In genomic region chr15:6909669-6910068, GRCm38 (mm10) we compare ENCODE assay signal across 8 mouse cellular contexts. TPM values are rescaled to one million over a fixed set of nuclear protein-coding genes. Genes with fewer than 3 reads are reported as not detected.
A peak's percentile ranks its signal among the peaks of the same experiment; 100 is the strongest.
DNase-seq lines count a peak whose midpoint lies in the region; ATAC-seq and TF ChIP-seq lines count a peak whose summit lies in the region.

No protein-coding gene starts in this region.

- 4% methylated on average over 11 of the region's 11 CpGs for WGBS in hindbrain, embryonic 11.5 days
- under 1% methylated on average over 11 of the region's 11 CpGs for WGBS in lung, embryonic 16.5 days

- H3K79me2 ChIP-seq in MEL (ENCODE audit: control insufficient read depth, insufficient read depth, low read length, poor library complexity) = no peaks in the 10 kb centered on the region

- peak overlapping the region; percentile 25 to 31 for H3K4me3 ChIP-seq in MEL (ENCODE audit: control insufficient read depth in 1 of 2, insufficient read depth in 1 of 2, low read depth in 2 of 2, low read length in 2 of 2)
- H3K4me3 ChIP-seq in hindbrain, embryonic 11.5 days (ENCODE audit: low read depth, low read length) = no peak overlapping the region
- no peak overlapping the region for H3K4me3 ChIP-seq in lung, embryonic 16.5 days (ENCODE audit: low read length)

- H3K9ac ChIP-seq in MEL (ENCODE audit: control insufficient read depth, low read depth, low read length, poor library complexity, severe bottlenecking) = peak overlapping the region; percentile 33
- H3K9ac ChIP-seq in hindbrain, embryonic 11.5 days (ENCODE audit: low read depth, low read length) = 0 out of 2 replicates have a peak overlapping the region, but pooled peaks have one; percentile 19
- 0 out of 2 replicates have a peak overlapping the region, but pooled peaks have one; percentile 18 for H3K9ac ChIP-seq in lung, embryonic 16.5 days (ENCODE audit: low read length)

- no peak for TF ChIP-seq POLR2A in MEL (IDR thresholded peaks at IDR 0.05; ENCODE audit: control insufficient read depth in 1 of 2, insufficient read depth in 1 of 2, low read depth in 1 of 2, low read length in 2 of 2, poor library complexity in 1 of 2)

- no peak overlapping the region for H3K4me2 ChIP-seq in hindbrain, embryonic 11.5 days (replicated peaks; ENCODE audit: low read depth, low read length)
- peak overlapping the region; percentile 39 for H3K4me2 ChIP-seq in lung, embryonic 16.5 days (ENCODE audit: low read depth, low read length)

- H3K36me3 ChIP-seq in MEL (ENCODE audit: control insufficient read depth in 1 of 2, insufficient read depth in 2 of 2, low read length in 2 of 2) = peaks cover 0 to 5% of the 10 kb centered on the region in 2 experiments; a peak in 2 of 4 replicates
- H3K36me3 ChIP-seq in hindbrain, embryonic 11.5 days (ENCODE audit: control insufficient read depth, insufficient read depth, low read length) = no peaks in the 10 kb centered on the region
- H3K36me3 ChIP-seq in lung, embryonic 16.5 days (ENCODE audit: control insufficient read depth, insufficient read depth, low read length) = no peaks in the 10 kb centered on the region

- peak; percentile 88 for ATAC-seq in hindbrain, embryonic 11.5 days (ENCODE audit: low FRiP score)
- peak; percentile 98 for ATAC-seq in lung, embryonic 16.5 days (ENCODE audit: low read depth)

- TF ChIP-seq RAD21 in MEL (IDR thresholded peaks at IDR 0.05; ENCODE audit: low read depth, low read length) = peak; percentile 98

- no peaks in the 10 kb centered on the region for H3K9me3 ChIP-seq in MEL (replicated peaks; ENCODE audit: insufficient read depth, low read length)
- no peaks in the 10 kb centered on the region for H3K9me3 ChIP-seq in hindbrain, embryonic 11.5 days (ENCODE audit: control insufficient read depth, low read length)
- no peaks in the 10 kb centered on the region for H3K9me3 ChIP-seq in lung, embryonic 16.5 days (ENCODE audit: control insufficient read depth, low read length)

- TF ChIP-seq CTCF in MEL (IDR thresholded peaks at IDR 0.05 in 2 of 3, conservative IDR thresholded peaks at IDR 0.05 in 1 of 3; ENCODE audit: control insufficient read depth in 1 of 3, insufficient read depth in 1 of 3, low read depth in 2 of 3, low read length in 3 of 3, poor library complexity in 1 of 3, severe bottlenecking in 1 of 3) = peak; percentile 85 to 99 (median 96)

- TF ChIP-seq EP300 in MEL (IDR thresholded peaks at IDR 0.05; ENCODE audit: low read depth in 1 of 2, low read length in 2 of 2) = peak in 1 of 2 experiments; percentile 38; a peak in 1 of 4 replicates

- H3K4me1 ChIP-seq in MEL (ENCODE audit: control insufficient read depth in 1 of 2, insufficient read depth in 2 of 2, low read length in 2 of 2) = peaks cover 0 to 3% of the 10 kb centered on the region in 2 experiments; a peak in 2 of 4 replicates
- H3K4me1 ChIP-seq in hindbrain, embryonic 11.5 days (replicated peaks; ENCODE audit: control insufficient read depth, insufficient read depth, low read length) = no peaks in the 10 kb centered on the region
- peaks cover 23% of the 10 kb centered on the region for H3K4me1 ChIP-seq in lung, embryonic 16.5 days (replicated peaks; ENCODE audit: control insufficient read depth, insufficient read depth, low read length)

- no peaks in the 10 kb centered on the region for H3K27me3 ChIP-seq in MEL (ENCODE audit: control insufficient read depth in 1 of 2, insufficient read depth in 2 of 2, low read length in 2 of 2)
- H3K27me3 ChIP-seq in hindbrain, embryonic 11.5 days (ENCODE audit: control insufficient read depth, insufficient read depth, low read length) = no peaks in the 10 kb centered on the region
- H3K27me3 ChIP-seq in lung, embryonic 16.5 days (ENCODE audit: control insufficient read depth, insufficient read depth, low read depth, low read length) = no peaks in the 10 kb centered on the region

- peak; percentile 92 for DNase-seq in MEL (ENCODE audit: low read depth, low spot score)
- peak; percentile 75 for DNase-seq in cerebellum, adult 8-10 months
- peak; percentile 68 to 86 for DNase-seq in frontal cortex, postnatal 10 days (ENCODE audit: low spot score in 2 of 2)
- DNase-seq in hindbrain, embryonic 11.5 days (ENCODE audit: low spot score) = peak; percentile 93
- DNase-seq in layer of hippocampus, adult 9-11 months = peak; percentile 80
- DNase-seq in ovary, postnatal 10 days (ENCODE audit: low spot score) = peak; percentile 80
- peak; percentile 78 for DNase-seq in thymus, postnatal 0 days (ENCODE audit: low spot score)

- H3K27ac ChIP-seq in MEL (ENCODE audit: control insufficient read depth, low read depth, low read length) = no peak overlapping the region
- no peak overlapping the region for H3K27ac ChIP-seq in hindbrain, embryonic 11.5 days (ENCODE audit: low read depth, low read length)
- peak overlapping the region; percentile 66 for H3K27ac ChIP-seq in lung, embryonic 16.5 days (ENCODE audit: low read length)

TF ChIP-seq in MEL, 35 proteins besides CTCF, POLR2A, EP300 and RAD21:
- TF ChIP-seq POLR2AphosphoS5 (IDR thresholded peaks at IDR 0.05; ENCODE audit: borderline replicate concordance, low read depth, low read length) = no peak
- no peak for TF ChIP-seq CHD1 (IDR thresholded peaks at IDR 0.05; ENCODE audit: low read depth, low read length)
- TF ChIP-seq GATA1 (IDR thresholded peaks at IDR 0.05; ENCODE audit: low read depth, low read length) = peak; percentile 34; the same call in 1 of the 2 replicates
- TF ChIP-seq SMC3 (IDR thresholded peaks at IDR 0.05; ENCODE audit: low read depth, low read length) = peak; percentile 93
- TF ChIP-seq TCF12 (IDR thresholded peaks at IDR 0.05; ENCODE audit: low read depth, low read length) = no peak
- TF ChIP-seq SIN3A (IDR thresholded peaks at IDR 0.05; ENCODE audit: low read length) = peak; percentile 5
- TF ChIP-seq ZC3H11A (IDR thresholded peaks at IDR 0.05; ENCODE audit: low read depth, low read length) = peak; percentile 78
- peak; percentile 33; the same call in 1 of the 2 replicates for TF ChIP-seq MYC (IDR thresholded peaks at IDR 0.05; ENCODE audit: low read depth, low read length)
- TF ChIP-seq MAZ (IDR thresholded peaks at IDR 0.05; ENCODE audit: low read depth, low read length) = peak; percentile 55; the same call in 1 of the 2 replicates
- TF ChIP-seq USF1 (IDR thresholded peaks at IDR 0.05; ENCODE audit: low read depth, low read length) = no peak
- TF ChIP-seq HCFC1 (IDR thresholded peaks at IDR 0.05; ENCODE audit: low read depth, low read length) = 0 out of 2 replicates have a peak, but pooled peaks have one; percentile 27
- 0 out of 2 replicates have a peak, but pooled peaks have one; percentile 10 for TF ChIP-seq TBP (IDR thresholded peaks at IDR 0.05; ENCODE audit: low read depth, low read length)

RNA-seq across cellular contexts. Expression of gene Osmr, which starts 34.9 kb away (rescaled TPM):
- total RNA-seq in MEL (2012; rRNA removed) = not detected in 2 replicates
- not detected for polyA plus RNA-seq in MEL (2012; ENCODE audit: insufficient read depth in 1 of 2, insufficient read length in 2 of 2, low read depth in 1 of 2, low replicate concordance in 2 of 2, missing spikeins in 1 of 2)
- 0.63 and 1.1 TPM in 2 replicates for polyA plus RNA-seq in hindbrain, embryonic 11.5 days (2014; fragmentation: Nextera tagmentation; extraction: Ambion mirVana)
- 2.7 and 3.7 TPM in 2 replicates for polyA plus RNA-seq in lung, embryonic 16.5 days (2015; fragmentation: Nextera tagmentation; extraction: Ambion mirVana)
- 5.4 and 6.0 TPM in 2 replicates for polyA plus RNA-seq in thymus, postnatal 0 days (2015; fragmentation: Nextera tagmentation; extraction: Ambion mirVana)

Comparison
In these comparisons a context has a peak if more than half of its experiments do, and no peak if none do; other contexts are left out.
1. H3K4me3 ChIP-seq: peak in MEL (2 of 2); none in hindbrain, embryonic 11.5 days (single experiment) and lung, embryonic 16.5 days (single experiment).
2. Peak in every context shown above with its lines, with median percentiles within 50 percentile points of each other: DNase-seq and H3K9ac ChIP-seq.